Mouse (Mus musculus) CD4-positive, CD25-positive, alpha-beta regulatory T cell, adult 4 months (primary cell): ENCODE measurements around the gene Nedd4. TPM values are rescaled to one million over a fixed set of nuclear protein-coding genes. Genes with fewer than 3 reads are reported as not detected.
"Not testable (repeated sequence)": the region's sequence is repeated elsewhere in the genome, so short reads cannot be mapped to it uniquely, and the experiment has no call there.

ENCODE experiments used
- ATAC-seq: one replicate; pipeline ENCODE4 v1.8.0; 2017
- polyA plus RNA-seq, 2 experiments: library from polyadenylated mRNA; unstranded; fragments of 100-300 nt; shearing (Covaris generic); gene quantifications; one replicate each; pipeline ENCODE4 v1.2.1; 2017

The Nedd4 gene
- polyA plus RNA-seq, result 1 to 10 TPM; 4.5 to 4.7 TPM

DNA sequence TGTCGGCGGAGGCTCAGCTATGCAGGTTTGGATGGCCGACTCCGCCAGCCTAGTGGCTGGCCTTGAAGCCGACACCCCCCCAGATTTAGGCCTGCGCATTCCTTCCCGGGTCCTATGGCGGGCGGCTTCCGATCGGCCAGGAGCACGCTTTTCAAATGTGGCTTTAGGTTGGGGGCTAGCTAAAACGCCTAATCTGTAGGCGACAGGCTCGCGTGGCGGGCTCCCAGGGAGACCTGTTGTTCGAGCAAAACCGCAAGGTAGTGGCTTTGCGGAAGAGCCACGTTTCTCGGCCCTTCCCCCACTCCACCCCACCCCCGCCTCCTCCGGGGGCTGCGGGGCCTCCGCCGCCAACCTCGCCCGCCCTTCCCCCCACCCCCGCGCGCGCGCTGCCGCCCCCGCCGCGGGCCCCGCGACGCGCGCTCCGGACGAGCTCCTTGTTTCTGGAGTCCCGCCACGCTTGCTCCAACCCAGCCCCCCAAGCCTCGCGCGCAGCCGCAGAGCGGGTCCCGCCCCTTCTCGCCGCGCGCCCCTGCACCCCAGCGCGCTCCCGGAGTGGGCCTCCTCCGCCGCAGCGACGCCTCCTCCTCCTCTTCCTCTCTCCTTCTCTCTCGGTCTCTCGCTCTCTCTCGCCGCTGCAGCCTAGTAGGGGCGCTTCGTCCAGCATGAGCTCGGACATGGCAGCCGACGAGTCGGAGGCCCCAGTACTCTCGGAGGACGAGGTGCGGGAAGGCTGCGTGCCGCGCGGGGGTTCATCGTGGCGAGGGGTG lies at the start of gene Nedd4:
TSS of gene Nedd4 (plus strand) at position 452 of the 767 bp plus-strand sequence.
- ATAC-seq, result no peak

DNA sequence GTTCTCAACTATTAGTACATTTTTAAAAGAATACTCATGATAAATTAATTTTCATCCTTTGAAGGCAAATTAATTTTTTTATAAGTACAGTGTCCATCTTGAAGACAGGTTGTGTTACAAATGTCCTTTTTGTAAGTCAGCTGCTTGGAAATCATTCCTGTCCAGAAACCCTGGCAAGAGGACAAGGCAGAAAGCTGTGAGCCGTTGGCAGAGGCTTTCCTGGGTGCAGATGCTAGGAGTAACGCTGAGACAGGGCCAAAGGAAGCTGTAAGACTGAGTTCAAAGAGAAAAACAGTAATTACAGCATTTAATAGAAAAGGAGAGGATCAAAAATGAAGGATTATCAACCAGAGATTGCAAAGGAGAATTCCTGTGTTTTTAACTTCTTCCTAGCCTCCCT lies 48.3 kb upstream of the Nedd4 start:
- no peak for ATAC-seq

DNA sequence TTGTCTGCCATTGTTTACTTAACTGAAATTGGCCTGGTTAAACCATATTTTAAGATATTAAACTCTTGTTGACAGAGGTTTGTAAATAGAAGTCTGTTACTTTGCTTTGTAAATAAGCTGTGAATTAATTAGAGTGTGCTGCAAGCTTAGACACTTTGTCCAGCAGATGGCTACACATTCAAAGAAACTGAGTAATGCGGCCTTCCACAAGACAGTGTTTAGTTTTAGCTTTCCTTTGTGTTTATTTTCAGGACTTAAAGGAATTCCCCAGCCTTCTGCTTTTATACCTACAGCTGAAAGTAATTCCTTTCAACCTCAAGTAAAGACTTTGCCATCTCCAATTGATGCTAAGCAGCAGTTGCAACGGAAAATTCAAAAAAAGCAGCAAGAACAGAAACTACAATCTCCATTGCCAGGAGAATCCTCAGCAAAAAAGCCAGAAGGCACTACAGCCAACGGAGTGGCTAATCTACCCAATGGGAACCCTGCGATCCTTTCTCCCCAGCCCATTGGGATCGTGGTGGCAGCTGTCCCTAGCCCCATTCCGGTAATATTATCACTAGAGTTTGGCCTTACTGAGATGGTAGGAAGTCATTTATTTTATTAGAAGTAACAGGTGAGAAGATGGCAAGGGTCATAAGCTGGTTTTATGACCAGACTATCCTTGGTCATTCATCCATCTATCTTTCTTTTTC lies 47.2 kb upstream of the Nedd4 start:
- ATAC-seq, result no peak

DNA sequence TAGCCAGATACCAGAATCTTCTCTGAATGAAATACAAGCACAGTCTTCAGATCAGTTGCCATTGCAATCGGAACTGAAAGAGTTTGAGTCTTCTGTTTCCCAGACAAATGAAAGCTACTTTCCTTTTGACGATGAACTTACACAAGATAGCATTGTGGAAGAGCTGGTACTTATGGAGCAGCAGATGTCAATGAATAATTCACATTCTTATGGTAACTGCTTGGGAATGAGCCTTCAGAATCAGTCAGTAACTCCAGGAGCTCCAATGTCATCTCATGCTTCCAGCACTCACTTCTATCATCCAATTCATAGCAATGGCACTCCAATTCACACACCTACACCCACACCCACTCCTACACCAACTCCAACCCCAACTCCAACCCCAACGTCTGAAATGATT lies 44.1 kb upstream of the Nedd4 start:
- no peak for ATAC-seq

DNA sequence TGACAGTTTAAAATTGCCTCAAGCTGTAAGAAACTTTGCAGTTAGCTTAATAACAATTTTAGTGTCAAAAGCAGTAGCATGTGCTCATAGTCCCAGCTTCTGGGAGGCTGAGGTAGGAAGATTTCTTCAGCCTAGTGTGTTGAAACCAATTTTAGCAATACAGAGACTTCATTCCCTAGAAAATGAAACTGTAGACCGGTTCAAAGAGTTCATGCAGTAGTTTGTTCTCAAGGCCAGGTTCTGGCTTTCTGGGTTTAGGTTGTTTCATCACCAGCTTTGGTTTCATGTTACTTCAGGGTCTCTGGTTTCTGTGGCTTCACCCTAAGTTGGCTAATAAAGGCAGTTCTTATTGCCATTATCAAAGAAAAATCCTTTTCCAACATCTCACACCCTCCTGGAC lies 38.5 kb upstream of the Nedd4 start:
- no peak for ATAC-seq

DNA sequence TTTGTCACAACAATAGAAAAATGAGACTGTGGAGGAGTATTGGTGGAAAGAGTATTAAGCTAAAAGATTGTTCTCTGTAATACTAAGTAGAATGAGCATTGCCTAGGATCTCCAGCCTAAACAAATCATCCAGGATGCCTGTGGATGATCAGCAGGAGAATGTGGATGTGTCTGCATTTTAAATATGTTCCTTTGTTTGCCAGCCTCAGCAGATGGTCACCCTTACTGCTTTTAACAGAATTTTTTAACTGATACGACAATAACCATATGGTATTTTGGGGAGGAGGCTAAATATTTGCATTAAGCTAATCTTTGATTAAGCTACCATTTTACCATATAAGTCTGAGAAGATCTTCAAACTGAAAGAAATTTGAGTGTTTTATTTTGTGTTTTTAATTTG lies 34.5 kb upstream of the Nedd4 start:
- ATAC-seq, result no peak

DNA sequence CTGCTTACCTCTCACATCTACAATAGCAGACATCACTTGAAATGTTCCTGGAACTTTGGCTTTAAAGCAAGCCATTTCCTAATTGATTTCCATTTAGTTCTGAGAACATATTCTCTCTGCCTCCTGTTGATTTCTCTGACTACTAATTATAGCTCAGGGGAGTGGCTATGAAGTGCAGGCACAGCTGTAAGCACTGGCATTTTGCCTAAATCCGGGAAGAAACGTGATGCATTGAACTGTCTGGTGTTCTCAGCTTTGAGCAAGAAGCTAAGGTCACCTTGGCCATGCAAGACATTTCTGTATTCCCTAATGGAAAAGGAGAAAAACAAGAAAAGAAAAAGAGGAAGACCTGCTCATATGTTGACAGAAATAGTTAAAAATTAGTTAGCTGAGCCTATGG lies 33.6 kb upstream of the Nedd4 start:
- ATAC-seq, result no peak

DNA sequence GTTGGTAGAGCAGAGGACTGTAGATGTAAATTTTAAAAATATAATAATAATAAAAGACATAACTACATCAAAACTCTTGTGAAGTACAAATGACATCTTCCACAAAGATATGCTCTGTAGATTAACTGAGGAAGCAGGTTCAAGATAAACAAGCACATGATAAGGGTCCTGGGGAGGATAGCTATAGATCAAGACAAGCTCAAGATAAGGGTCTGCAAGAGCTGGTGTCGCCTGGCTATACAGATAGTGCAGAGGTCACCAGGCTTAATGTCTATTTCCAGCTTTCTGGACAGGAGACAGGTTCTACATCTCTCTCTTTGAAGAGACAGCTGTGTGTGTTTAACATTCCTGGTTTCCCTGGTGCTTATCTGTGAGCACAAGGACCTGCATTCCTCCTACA lies 29.9 kb upstream of the Nedd4 start:
- ATAC-seq, result no peak

DNA sequence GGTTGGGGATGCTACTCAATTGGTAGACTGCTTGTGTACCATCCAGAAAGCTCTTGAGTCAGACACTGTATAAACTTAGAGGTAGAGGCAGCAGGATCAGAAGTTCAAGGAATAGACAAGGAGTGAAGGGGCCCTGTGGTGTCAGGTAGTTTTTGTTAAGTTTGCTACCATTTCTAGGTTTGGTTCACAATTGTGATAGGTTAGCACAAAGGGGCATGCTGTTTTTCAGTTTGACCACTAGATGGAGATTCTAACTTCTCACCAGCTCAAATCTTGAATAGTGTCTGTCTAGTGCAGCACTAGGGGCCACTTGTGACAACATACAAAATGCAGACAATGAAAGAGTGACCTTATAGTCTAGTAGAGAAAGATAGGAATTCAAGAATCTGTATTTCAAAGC lies 27.0 kb upstream of the Nedd4 start:
- ATAC-seq, result no peak

DNA sequence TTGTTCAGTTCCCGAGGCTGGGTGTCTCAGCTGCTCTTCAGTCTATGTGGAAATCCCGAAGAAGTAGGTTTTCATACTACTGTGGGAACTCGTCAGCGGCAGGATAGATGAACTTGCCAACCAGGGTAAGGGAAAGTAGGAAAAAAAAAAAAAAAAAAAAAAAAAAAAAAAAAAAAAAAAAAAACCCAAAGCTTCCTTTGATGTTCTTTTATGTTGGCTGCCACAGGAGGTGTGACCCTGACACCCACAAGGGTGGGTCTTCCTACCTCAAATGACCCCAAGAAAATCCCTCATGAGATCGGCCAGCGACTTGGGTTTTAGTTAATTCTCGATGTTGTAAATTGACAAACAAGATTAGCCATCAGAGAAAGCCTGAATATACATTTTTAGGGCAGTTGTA lies 25.6 kb upstream of the Nedd4 start:
- no peak for ATAC-seq

DNA sequence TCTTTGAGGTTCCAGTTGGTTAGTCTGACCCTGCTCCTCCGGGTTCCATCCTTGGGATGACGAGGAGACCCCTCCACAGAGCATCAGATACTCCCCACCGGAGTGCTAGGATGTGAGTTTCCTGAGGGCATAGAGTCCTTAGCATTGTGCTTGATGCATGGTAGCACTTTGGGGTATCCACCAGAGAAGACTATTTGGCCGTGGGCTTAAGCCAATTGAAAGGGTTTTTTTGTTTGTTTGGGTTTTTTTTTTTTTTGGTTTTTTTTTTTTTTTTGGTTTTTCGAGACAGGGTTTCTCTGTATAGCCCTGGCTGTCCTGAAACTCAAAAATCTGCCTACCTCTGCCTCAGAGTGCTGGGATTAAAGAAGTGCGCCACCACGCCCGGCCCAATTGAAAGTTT lies 24.9 kb upstream of the Nedd4 start:
- ATAC-seq, result no peak

DNA sequence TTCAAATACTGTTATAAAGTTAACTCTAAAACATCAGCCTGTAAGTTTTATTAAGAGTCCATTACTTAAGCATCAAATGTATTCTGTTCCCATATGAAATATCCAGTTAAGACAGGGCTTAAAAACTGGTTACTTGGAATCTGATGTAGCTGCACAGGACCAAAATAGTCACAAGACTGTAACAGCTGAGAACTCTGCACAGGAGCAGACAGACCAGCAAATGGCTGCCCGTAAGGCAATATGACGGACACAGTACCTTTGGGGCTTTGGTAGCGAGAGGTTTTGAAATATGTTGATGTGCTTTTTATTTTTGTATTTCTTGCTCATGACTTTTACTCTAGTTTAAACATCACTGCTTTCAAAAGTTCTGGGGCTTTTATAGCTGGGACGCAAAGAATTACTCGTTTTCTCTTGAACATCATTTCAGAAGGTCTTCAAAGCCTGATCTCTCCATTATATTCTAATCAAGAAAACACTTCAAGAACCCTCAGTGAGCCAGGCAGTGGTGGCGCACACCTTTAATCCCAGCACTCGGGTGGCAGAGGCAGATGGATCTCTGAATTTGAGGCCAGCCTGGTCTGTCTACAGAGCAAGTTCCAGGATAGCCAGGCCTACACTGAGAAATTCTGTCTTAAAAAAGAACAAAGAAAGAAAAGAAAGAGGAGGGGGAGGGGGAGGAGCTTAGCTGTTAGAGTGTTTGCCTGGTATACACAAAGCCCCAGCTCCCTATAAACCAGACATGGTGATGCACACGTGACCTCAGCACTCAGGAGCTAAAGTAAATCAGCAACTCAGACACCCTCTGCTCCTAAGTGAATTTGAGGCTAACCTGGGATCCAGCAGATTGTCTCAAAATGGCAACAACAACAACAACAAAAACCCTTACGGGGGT lies 22.9 kb upstream of the Nedd4 start:
- no peak for ATAC-seq

DNA sequence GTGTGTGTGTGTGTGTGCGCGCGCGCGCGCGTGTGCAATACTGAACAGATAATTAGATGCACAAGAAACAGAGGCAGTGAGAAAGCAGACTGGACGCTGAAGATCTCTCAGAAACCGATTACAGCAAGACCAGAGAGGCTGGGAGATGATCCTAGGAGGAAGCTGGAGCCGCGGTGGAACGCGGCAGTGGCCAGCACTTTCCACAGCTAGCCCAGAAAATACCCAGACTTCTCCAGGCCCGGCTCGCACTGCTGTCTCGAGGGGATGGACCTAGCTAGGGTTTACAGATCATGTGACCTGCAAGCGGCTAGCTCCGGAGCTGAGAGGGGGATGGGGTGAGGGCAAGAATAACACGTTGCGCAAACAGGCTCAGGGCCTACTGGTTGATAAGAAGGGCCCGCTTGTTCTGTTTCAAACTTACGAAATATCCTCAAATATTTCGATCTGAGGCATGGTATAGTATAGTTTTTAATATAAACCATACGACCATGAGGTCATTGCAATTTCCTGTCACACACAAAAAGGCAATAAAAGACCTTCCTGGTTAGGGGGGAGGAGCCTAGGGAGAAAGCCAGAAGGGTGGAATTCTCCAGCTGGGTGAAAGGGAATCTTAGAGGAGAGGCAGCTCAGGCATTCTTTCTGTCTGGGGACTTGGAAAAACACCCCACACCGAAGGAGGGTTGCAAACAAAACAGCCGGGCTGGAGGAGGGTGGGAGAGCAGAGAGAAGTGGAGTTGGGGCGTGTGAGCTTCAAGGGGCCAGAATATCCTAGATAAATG lies 22.1 kb upstream of the Nedd4 start:
- ATAC-seq, result no peak

DNA sequence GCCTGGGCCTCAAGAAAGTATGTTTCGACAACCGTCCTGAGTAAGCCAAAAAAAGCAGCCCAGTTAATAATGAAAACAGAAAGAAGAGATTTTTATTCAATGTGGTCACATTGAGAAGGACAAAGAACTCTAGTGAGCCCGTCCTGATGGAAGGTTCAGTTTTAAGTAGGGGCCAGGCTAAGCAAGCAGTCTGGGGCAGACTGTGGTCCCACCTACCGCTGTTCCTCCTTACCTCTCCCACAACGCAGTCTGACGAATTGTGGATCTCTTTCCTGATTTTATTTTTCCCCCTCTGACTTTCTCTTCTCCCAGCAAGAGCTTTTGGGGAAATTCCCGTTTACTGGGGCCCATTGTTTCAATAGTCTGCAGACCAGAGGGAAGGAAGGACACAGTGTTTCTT lies 21.5 kb upstream of the Nedd4 start:
- ATAC-seq, result no peak

DNA sequence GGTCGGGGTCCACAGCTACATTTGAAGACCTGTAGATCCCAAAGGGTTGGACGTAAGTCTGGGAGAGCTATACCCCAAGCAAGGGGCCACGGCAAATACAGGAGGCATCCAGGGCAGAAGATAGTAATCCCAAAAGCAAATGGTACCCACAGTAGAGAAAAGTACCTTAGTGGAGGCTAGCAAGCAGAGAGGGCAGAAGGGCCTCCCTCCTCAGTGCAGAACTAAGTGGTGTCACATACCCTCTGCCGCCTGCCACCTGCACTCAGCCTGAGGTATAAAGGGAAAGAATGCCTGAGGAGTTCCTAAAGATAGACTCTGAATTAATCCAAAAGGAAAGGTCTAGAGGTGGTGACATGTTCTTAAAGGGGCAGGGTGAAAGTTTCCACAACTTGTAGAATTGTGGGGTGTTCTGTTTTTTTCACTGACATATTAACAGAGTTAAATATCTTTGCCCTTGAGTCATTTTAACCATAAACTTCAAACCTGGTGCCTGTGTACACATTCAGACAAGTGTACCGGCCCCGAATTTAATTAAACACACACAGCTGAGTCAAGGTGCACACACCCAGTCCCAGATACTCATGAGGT lies 21.0 kb upstream of the Nedd4 start:
- ATAC-seq, result no peak

DNA sequence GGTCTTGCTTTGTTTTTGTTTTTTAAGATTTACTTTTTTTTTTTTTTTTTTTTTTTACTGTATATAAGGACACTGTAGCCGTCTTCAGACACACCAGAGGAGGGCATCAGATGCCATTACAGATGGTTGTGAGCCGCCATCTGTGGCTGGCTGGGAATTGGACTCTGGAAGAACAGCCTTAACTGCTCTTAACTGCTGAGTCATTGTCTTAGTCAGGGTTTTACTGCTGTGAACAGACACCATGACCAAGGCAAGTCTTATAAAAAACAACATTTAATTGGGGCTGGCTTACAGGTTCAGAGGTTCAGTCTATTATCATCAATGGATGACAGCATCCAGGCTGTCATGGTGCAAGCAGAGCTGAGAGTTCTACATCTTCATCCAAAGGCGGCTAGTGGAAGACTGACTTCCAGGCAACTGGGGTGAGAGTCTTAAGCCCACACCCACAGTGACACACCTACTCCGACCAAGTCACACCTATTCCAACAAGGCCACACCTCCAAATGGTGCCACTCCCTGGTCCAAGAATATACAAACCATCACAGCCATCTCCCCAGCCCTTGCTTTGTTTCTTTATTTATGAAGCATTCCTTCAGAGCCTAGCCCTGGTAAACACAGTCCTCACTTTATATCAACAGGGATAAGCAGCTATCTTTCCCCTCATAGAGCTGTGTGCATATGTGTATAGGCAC lies 19.2 kb upstream of the Nedd4 start:
- ATAC-seq, result not testable (repeated sequence)

DNA sequence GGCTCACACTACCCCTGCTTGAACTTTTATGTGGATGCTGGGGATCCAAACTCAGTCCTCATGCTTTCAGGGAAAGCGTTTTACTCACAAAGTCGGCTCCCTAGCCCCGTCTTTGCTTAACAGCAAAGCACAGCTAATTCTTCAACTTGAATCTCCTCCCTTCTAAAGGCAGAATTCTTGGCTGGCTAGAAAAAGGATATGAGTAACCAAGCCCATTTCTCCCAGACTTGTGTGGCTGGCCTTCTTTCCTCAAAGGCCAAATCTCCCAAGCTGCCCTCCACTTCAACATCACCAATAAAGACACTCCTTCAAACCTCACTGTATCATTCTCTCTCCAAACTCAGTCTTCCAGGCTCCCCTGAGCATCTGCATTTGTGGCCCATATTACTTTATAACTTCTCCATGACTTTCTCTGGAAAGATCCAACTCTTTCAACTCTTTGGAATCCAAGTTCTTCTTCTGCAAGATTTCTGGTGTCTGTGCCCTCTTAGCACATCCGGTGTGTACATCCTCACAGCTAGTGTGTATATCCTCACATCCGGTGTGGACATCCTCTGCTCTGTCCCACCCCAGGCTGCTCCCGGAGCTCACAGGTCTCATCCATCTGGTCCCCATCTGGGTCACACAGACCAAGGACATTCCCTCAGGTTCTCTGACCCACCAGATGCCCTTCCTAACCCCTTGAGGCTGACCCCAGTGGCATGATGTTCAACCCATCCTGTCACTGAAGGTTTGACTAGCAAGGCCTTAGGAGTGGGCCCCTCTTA lies 18.3 kb upstream of the Nedd4 start:
- ATAC-seq, result no peak

DNA sequence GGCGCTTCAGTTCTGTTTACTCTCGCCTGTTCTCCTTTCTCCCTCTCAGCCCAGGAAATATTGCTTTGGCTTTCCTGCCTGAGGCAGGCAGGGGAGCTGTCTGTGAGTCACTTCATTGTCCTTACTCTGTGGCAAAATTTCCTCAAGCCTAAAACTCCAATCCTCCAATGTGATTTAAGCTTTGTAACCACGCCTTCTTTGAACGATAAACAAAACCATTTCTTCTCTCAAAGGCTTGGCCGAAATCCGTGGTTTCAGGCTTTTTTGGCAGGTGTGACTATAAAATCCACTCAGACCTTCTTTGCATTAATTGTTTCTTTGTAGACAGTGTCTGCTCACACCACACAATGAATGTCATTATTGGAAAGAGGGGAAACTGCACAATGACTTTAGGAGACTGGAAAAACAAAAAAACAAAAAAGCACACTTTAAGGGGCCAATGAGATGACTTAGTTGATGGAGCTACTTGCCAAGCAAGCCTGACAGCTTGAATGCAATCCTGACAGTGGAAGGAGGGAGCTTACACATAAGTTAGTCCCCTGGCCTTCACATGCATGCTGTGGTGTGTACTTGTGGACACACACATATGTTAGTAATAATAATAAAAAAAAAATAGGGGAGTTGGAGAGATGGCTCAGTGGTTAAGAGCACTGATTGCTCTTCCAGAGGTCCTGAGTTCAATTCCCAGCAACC lies 17.6 kb upstream of the Nedd4 start:
- no peak for ATAC-seq

DNA sequence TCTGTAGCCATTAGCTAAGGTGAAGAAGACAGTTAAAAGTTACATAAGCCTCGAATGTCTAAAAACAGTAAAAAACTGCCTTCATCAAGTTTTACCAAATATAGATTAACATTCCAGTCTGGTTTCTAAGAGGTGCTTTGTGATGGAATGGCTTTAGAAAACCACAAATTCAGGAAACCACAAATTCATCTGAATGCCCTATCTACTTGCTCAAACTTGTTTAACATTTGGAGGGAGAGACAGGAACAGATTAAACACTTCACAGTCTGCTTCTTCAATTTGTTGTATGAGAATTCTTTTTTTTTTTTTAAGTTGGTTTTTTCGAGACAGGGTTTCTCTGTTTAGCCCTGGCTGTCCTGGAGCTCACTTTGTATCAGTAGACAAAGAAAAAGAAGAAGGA lies 12.4 kb upstream of the Nedd4 start:
- no peak for ATAC-seq

DNA sequence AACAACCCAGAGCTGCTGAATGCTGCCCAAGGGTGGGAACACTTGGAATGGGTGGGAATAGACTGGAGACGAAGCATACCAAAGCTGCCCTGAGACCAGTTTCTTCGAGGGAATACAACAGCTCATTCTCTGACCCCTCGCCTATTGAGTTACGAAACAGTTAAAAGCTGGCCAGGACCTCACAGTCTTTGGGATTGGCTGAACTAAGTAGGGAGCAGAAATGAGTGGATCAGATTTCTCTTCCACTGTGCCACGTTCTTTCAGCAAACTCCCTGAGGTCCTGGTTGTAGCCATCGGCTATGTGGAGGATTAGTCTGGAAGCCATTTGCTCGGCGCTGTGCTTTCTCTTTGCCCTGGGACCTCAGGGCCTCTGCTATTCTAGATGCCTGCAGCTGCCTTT lies 9.2 kb upstream of the Nedd4 start:
- no peak for ATAC-seq
